Mouse (Mus musculus) T-cell, adult 66 days (primary cell): ENCODE measurements around the gene 1700056E22Rik. TPM values are rescaled to one million over a fixed set of nuclear protein-coding genes. Genes with fewer than 3 reads are reported as not detected.

Source experiments
- total RNA-seq, 2 experiments: library from RNA; stranded (reverse); gene quantifications; 3 replicates in 1 of 2; 4 replicates in 1 of 2; pipeline ENCODE4 v1.2.4; 2023

Gene 1700056E22Rik
- total RNA-seq = 10 to 100 TPM; 21.6 to 23.6 TPM

DNA sequence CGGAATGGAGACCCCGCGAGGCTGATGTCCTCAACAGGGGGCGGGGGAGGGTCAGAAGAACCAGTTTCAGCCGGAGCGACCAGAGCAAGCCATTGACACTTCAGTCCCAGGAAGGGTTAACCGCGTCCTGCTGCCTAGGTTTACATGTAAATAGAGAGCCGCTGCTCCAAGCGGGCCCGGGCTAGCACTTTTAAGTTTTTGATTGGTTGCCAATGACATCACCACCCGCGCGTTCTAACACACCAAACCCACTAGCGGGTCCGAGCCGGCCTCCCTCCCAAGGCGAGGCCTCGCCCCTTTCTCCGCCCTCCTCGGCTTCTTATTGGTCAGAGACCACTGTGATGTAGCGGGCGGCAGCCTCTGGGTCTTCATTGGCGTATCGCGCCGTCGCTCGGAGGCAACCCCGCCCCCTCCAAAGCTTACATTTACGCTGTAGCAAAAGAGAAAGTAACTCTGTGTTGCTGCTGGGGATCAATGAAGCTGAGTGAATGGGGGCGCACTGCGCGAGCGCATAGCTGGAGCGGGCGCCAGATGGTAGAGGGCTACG is at the start of gene 1700056E22Rik:
1700056E22Rik (minus strand) TSS at position 291 of the 547 bp plus-strand sequence.

GRCm38 (mm10) chr1:184013106-184013505 is 21.0 kb downstream of the 1700056E22Rik start, which contains the start of gene Dusp10:
Dusp10 (plus strand) TSS chr1:184013302.

Other genes with a start within 250 kb of the 1700056E22Rik start
- 100 to 1,000 TPM; 253 to 307 TPM for gene Dusp10, start 21.0 kb downstream of the 1700056E22Rik start, total RNA-seq